Mouse (Mus musculus) left cerebral cortex, adult 2 months (tissue): ENCODE measurements around the gene Col19a1. TPM values are rescaled to one million over a fixed set of nuclear protein-coding genes. Genes with fewer than 3 reads are reported as not detected.
A peak's percentile ranks its signal among the peaks of the same experiment; 100 is the strongest.

Experiments used
- DNase-seq, 2 experiments: peaks; one replicate each; pipeline ENCODE4 v3.0.0; 2021 to 2022; ENCODE audit warnings: low spot score in 2 of 2, mixed read lengths in 1 of 2; ENCODE audit errors: extremely low spot score in 1 of 2
- H3K27ac ChIP-seq: fragments of 200-600 bp; 2 replicates; pipeline ENCODE4 v1.8.1; 2022
- H3K4me3 ChIP-seq: fragments of 200-600 bp; 2 replicates; pipeline ENCODE4 v1.8.1; 2022
- CTCF ChIP-seq: fragments of 200-600 bp; IDR thresholded peaks from 2 replicates; pipeline ENCODE4 v1.8.1; 2022; ENCODE audit warnings: antibody characterized with exemption, mild to moderate bottlenecking, moderate library complexity
- intact Hi-C: fragments of 180-260 bp; cut with DNase I; formaldehyde crosslinking; loops from one replicate; pipeline ENCODE4 v1.15.1; 2025
- total RNA-seq, 2 experiments: library from RNA; stranded (reverse); gene quantifications; 2 replicates each; pipeline ENCODE4 v1.2.3; 2021

Col19a1 gene
- total RNA-seq, 2 experiments from 2014 or later = 30.0 to 30.1 TPM

DNA sequence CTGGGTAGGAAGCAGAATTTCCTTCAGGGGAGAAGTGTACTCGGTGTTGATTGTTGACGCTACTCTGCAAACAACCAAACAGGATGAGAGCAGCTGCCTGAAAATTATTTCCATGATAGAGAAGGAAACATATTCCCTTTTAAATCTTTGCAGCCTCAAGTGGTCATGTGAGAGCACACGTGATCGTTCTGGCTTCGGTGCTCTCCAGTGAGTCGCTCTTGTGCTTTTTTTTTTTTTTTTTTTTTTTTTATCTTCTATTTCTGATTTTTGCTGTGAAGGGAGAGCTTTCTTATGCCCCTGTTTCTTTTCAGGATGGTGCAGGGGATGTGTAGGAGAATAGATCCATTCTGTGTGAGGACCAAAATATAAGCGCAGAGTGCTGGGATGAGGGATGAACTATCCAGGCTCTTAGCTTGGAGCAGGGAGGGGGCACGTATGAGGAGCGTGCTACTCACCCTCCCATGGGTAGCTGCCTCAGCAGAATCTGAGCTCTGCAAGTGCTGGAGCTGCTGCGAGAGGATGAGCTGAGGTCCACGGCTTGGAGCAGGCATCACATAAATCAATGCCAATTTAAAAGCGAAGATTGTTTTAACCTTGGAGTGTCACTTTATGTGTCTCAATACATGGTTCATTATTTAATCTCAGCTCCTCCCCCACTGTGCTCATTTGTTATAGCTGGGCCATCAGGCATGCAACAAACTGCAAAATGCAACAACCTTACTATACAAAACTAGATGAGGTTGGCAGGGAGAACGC is 237.6 kb downstream of the Col19a1 start:
- peak in 1 of 2 experiments; percentile 39 for DNase-seq
- Histone ChIP-seq H3K4me3 (peak overlapping the region; percentile 21), H3K27ac (peak overlapping the region; percentile 51)
- intact Hi-C loops = no loop called here
- no peak for TF ChIP-seq CTCF

- no peak overlapping the region for H3K27ac ChIP-seq
- intact Hi-C loops = no loop called here
- H3K4me3 ChIP-seq = no peak overlapping the region
- no peak for TF ChIP-seq CTCF
- no peak for DNase-seq
These were observed 239.6 kb downstream of the Col19a1 start for GRCm38 (mm10) chr1:24347621-24348160.

- no peak; the same call in 1 of the 2 replicates for TF ChIP-seq CTCF
- Histone ChIP-seq H3K27ac (no peak overlapping the region), H3K4me3 (no peak overlapping the region)
- intact Hi-C loops = no loop called here
- no peak for DNase-seq
These were observed 249.6 kb downstream of the Col19a1 start for GRCm38 (mm10) chr1:24337556-24338275.

DNA sequence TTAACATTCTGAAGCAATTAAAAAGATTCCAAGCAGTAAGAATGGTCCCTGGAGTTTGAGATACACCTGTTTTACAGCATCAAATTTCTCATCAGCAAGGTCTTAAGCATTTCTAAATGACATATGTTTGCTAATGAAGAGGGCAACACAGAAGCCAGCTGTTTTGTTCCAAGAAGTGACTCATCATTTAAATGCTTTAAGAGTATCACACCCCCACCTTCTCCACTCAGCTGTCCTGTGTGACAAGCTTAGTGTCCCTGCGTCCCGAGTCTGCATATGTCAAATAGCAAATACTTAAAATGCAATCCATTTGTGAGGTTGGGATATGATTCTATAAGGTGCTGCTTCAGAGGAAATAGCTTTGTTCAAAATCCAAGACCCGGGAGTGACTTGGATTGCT is 251.2 kb downstream of the Col19a1 start:
- Histone ChIP-seq H3K4me3 (no peak overlapping the region), H3K27ac (no peak overlapping the region)
- no peak for TF ChIP-seq CTCF
- no peak for DNase-seq
- intact Hi-C loops = no loop called here

- TF ChIP-seq CTCF = no peak
- intact Hi-C loops = no loop called here
- no peak for DNase-seq
- Histone ChIP-seq H3K4me3 (no peak overlapping the region), H3K27ac (no peak overlapping the region)
These were observed 270.2 kb downstream of the Col19a1 start for GRCm38 (mm10) chr1:24316961-24317589.

DNA sequence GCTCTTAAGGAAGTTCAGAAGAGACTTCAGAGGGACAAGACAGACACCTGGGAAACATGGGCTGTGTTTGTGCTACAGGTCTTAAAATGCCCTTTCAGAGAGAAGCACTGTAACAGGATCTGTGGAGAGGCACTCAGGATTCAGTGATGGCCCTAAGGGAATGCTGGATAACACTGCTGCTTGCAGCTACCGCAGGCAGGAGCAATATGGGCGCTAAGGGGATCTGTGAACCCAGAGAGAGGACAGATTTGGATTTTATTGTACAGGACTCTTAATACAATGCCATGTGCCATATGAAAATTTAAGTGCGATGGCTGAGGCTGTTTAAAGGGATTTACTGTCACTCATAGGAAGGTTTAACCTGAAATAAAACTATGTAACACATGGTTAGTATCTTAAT is 270.8 kb downstream of the Col19a1 start:
- TF ChIP-seq CTCF = no peak
- H3K4me3 ChIP-seq = no peak overlapping the region
- intact Hi-C loops = no loop called here
- no peak overlapping the region for H3K27ac ChIP-seq
- no peak for DNase-seq

GRCm38 (mm10) chr1:24310847-24311246 is 276.4 kb downstream of the Col19a1 start:
- no peak overlapping the region for H3K4me3 ChIP-seq
- intact Hi-C loops = no loop called here
- TF ChIP-seq CTCF = no peak
- DNase-seq = no peak
- no peak overlapping the region for H3K27ac ChIP-seq

DNA sequence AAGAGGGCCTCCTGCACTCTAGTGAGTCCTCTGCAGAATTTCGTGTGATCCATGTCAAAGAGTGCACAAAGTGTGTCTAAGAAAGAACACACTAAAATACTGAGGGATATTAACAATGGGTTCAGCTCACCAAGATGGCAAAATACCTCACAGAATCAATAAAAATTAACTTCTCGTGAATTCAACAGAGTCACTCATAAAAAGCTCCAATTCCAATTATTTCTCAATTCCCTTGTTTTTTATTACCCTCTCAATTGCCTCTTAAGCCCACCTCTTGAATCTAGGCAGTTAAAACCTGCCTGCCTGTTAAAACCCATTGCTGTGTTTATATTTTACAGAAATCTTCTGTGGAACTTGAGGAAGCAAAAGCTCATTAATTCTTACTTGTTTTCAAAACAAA is 277.1 kb downstream of the Col19a1 start:
- no peak for TF ChIP-seq CTCF
- Histone ChIP-seq H3K27ac (no peak overlapping the region), H3K4me3 (no peak overlapping the region)
- intact Hi-C loops = no loop called here
- no peak for DNase-seq

DNA sequence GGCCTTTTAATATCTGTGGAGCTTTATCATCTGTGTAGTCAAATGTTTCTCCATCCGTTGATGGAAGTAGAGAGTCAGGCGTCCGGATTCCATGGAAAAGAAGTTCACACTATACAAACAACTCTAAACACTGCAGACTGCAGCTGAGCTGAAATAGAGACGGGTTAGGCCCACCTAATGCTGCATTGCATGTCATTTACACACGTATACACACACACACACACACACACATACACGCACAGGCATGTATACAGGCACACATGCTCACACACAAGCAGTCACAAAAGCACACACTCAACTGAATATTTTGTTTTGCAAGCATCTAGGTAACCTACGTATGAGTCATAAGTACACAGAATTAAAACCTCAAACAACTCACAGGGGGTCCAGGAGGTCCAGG is 284.2 kb downstream of the Col19a1 start:
- intact Hi-C loops = loop anchor here (5.0 kb wide), 1 partner anchor 329 kb away; no protein-coding TSS in a partner anchor
- Histone ChIP-seq H3K27ac (no peak overlapping the region), H3K4me3 (no peak overlapping the region)
- DNase-seq = no peak
- no peak for TF ChIP-seq CTCF

- TF ChIP-seq CTCF = peak; percentile 84
- DNase-seq = peak; percentile 50 to 69
- intact Hi-C loops = loop anchor here (5.0 kb wide), 1 partner anchor 330 kb away; no protein-coding TSS in a partner anchor
- Histone ChIP-seq H3K27ac (no peak overlapping the region), H3K4me3 (no peak overlapping the region)
These were observed 284.6 kb downstream of the Col19a1 start for GRCm38 (mm10) chr1:24302674-24303073.

- no peak overlapping the region for H3K4me3 ChIP-seq
- no peak overlapping the region for H3K27ac ChIP-seq
- intact Hi-C loops = loop anchor here (5.0 kb wide), 1 partner anchor 332 kb away; no protein-coding TSS in a partner anchor
- TF ChIP-seq CTCF = peak; percentile 32
- DNase-seq = no peak
These were observed 286.6 kb downstream of the Col19a1 start for GRCm38 (mm10) chr1:24300700-24301099.
